Mouse (Mus musculus): Measurements from ENCODE around the gene Hsd17b14.

Gene Hsd17b14

GRCm38 (mm10) chr7:45598960-45599879, 44.5 kb downstream of the Hsd17b14 start:
- no peak for DNase-seq (ENCODE audit: low spot score in 2 of 2)

- DNase-seq (ENCODE audit: low spot score in 2 of 2): no peak
Observed at GRCm38 (mm10) chr7:45605704-45606289, 51.1 kb downstream of the Hsd17b14 start.

GRCm38 (mm10) chr7:45609511-45609910, 54.8 kb downstream of the Hsd17b14 start:
- no peak for DNase-seq (ENCODE audit: low spot score in 2 of 2)

GRCm38 (mm10) chr7:45616277-45616676, 61.6 kb downstream of the Hsd17b14 start:
- no peak for DNase-seq (ENCODE audit: low spot score in 2 of 2)

- no peak for DNase-seq (ENCODE audit: low spot score in 2 of 2)
Observed at GRCm38 (mm10) chr7:45617042-45617695, 62.5 kb downstream of the Hsd17b14 start, which contains the start of gene Fut1. Gene Fut1, plus strand, starts transcription at chr7:45617289.
